In the genomic region with DNA sequence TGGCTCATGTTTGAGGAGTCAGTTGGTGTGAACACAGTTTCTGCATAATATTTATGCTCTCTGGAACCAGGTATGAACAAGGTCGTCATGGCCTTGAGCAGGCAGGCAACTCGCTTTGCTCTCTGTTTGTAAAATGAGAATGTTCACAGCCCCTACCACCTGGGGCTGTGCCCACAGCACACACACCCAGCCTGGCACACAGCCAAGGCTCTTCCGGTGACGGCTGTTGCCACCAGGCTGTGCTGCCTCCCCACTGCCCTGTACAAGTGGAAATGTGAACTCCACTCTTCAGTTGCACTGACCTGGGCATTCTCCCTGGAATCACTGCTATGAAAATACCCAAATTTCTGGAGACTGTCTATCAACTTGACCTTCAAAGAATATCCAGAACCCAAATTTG, we compare ENCODE assay signal across 24 mouse cellular contexts. TPM values are rescaled to one million over a fixed set of nuclear protein-coding genes. Genes with fewer than 3 reads are reported as not detected.
DNase-seq lines count a peak whose midpoint lies in the region; ATAC-seq lines count a peak whose summit lies in the region.
"Had no signal": no experiment of that assay in that cellular context is flagged by ENCODE, and none has a peak within 500 bp of the region (broad histone marks: within the 10 kb centered on the region; RNA-seq: fewer than 3 reads in every experiment).

No protein-coding gene starts in this region.

- no peaks in the 10 kb centered on the region for H3K36me3 ChIP-seq in kidney, embryonic 15.5 days
- no peaks in the 10 kb centered on the region for H3K36me3 ChIP-seq in limb, embryonic 12.5 days
- H3K36me3 ChIP-seq in limb, embryonic 10.5 days, result no peaks in the 10 kb centered on the region
- H3K36me3 ChIP-seq: liver, embryonic 13.5 days; midbrain, embryonic 10.5 days; neural tube, embryonic 13.5 days had no signal

- H3K27ac ChIP-seq in kidney, embryonic 15.5 days, result no peak overlapping the region
- H3K27ac ChIP-seq in limb, embryonic 12.5 days, result 0 out of 2 replicates have a peak overlapping the region, but pooled peaks have one; percentile 7
- H3K27ac ChIP-seq in limb, embryonic 10.5 days, result no peak overlapping the region
- H3K27ac ChIP-seq: forebrain, embryonic 13.5 days; liver, embryonic 13.5 days; macrophage; midbrain, embryonic 10.5 days; neural tube, embryonic 13.5 days had no signal

- peak; percentile 12 for DNase-seq in CD4-positive, CD25-positive, alpha-beta regulatory T cell, adult 2 months (ENCODE audit: low read depth, low spot score)
- peak; percentile 31 for DNase-seq in kidney, adult 11 months
- no peak for DNase-seq in limb, embryonic 10.5 days (ENCODE audit: low spot score)
- peak; percentile 19 for DNase-seq in 416B (ENCODE audit: low read depth)
- DNase-seq in spleen, postnatal 10 days (ENCODE audit: low spot score in 2 of 2), result no peak
- DNase-seq: adrenal gland, postnatal 36 days; cerebellum, adult 18-20 months; gastrocnemius, postnatal 10 days; heart, adult 18-20 months; heart, postnatal 36 days; liver, embryonic 13.5 days; thymus, adult 2 months had no signal

- 71% methylated on average over 4 of the region's 4 CpGs for WGBS in kidney, embryonic 15.5 days
- WGBS in limb, embryonic 12.5 days, result 57% methylated on average over 4 of the region's 4 CpGs
- 85% methylated on average over 4 of the region's 4 CpGs for WGBS in limb, embryonic 10.5 days

- no peak for ATAC-seq in CD4-positive, CD25-positive, alpha-beta regulatory T cell, adult 4 months
- no peak for ATAC-seq in kidney, embryonic 15.5 days (replicated peaks; ENCODE audit: low FRiP score)
- no peak for ATAC-seq in limb, embryonic 12.5 days (ENCODE audit: insufficient number of reproducible peaks, insufficient read depth, low FRiP score, low TSS enrichment, low read depth)
- ATAC-seq: forebrain, embryonic 13.5 days; hindbrain, embryonic 16.5 days; intestine, postnatal 0 days had no signal

- H3K27me3 ChIP-seq in kidney, embryonic 15.5 days, result peaks cover 7% of the 10 kb centered on the region
- peaks cover 11% of the 10 kb centered on the region for H3K27me3 ChIP-seq in limb, embryonic 12.5 days
- H3K27me3 ChIP-seq in limb, embryonic 10.5 days (ENCODE audit: low read depth, poor library complexity, severe bottlenecking), result peaks cover 10% of the 10 kb centered on the region
- H3K27me3 ChIP-seq: CH12.LX had no signal

- H3K4me2 ChIP-seq in kidney, embryonic 15.5 days, result no peak overlapping the region
- no peak overlapping the region for H3K4me2 ChIP-seq in limb, embryonic 12.5 days
- H3K4me2 ChIP-seq: forebrain, embryonic 13.5 days; liver, embryonic 13.5 days; neural tube, embryonic 13.5 days had no signal

- H3K4me3 ChIP-seq in kidney, embryonic 15.5 days (replicated peaks), result no peak overlapping the region
- H3K4me3 ChIP-seq in limb, embryonic 12.5 days (replicated peaks), result no peak overlapping the region
- no peak overlapping the region for H3K4me3 ChIP-seq in limb, embryonic 10.5 days
- H3K4me3 ChIP-seq: forebrain, embryonic 13.5 days; liver, embryonic 13.5 days; midbrain, embryonic 10.5 days; neural tube, embryonic 13.5 days had no signal

- no peaks in the 10 kb centered on the region; the same call in 1 of the 2 replicates for H3K4me1 ChIP-seq in kidney, embryonic 15.5 days
- H3K4me1 ChIP-seq in limb, embryonic 12.5 days (replicated peaks), result peaks cover 8% of the 10 kb centered on the region
- H3K4me1 ChIP-seq in limb, embryonic 10.5 days, result peaks cover 8% of the 10 kb centered on the region
- H3K4me1 ChIP-seq: liver, embryonic 13.5 days; neural tube, embryonic 13.5 days had no signal

- H3K9me3 ChIP-seq in kidney, embryonic 15.5 days (replicated peaks), result no peaks in the 10 kb centered on the region
- no peaks in the 10 kb centered on the region for H3K9me3 ChIP-seq in limb, embryonic 12.5 days
- no peaks in the 10 kb centered on the region for H3K9me3 ChIP-seq in limb, embryonic 10.5 days (replicated peaks)
- H3K9me3 ChIP-seq: liver, embryonic 13.5 days had no signal

- H3K9ac ChIP-seq in kidney, embryonic 15.5 days, result no peak overlapping the region
- no peak overlapping the region for H3K9ac ChIP-seq in limb, embryonic 12.5 days (replicated peaks)
- H3K9ac ChIP-seq: forebrain, embryonic 13.5 days; liver, embryonic 13.5 days; neural tube, embryonic 13.5 days had no signal

RNA-seq across cellular contexts. Expression of gene Gpr12, which starts 5.9 kb away (rescaled TPM):
- polyA plus RNA-seq in CD4-positive, CD25-positive, alpha-beta regulatory T cell, adult 4 months (2017; shearing (Covaris generic)), result not detected
- polyA plus RNA-seq in kidney, embryonic 15.5 days (2015; fragmentation: Nextera tagmentation; extraction: Ambion mirVana), result 0.57 and 0.58 TPM in 2 replicates
- polyA plus RNA-seq in limb, embryonic 12.5 days (2016; fragmentation: Nextera tagmentation; extraction: Ambion mirVana), result 0.18 and 0.28 TPM in 2 replicates
- 0.69 and 0.80 TPM in 2 replicates for polyA plus RNA-seq in limb, embryonic 10.5 days (2016; fragmentation: Nextera tagmentation; extraction: Ambion mirVana)
- polyA plus RNA-seq: heart, embryonic 14.5 days; intestine, postnatal 0 days; lung, embryonic 16.5 days; macrophage had no signal

RNA-seq across cellular contexts. Expression of gene Gm3415, which starts 35.1 kb away (rescaled TPM):
- polyA plus RNA-seq in CD4-positive, CD25-positive, alpha-beta regulatory T cell, adult 4 months (2017; shearing (Covaris generic)), result not detected
- polyA plus RNA-seq in kidney, embryonic 15.5 days (2015; fragmentation: Nextera tagmentation; extraction: Ambion mirVana), result not detected in 2 replicates
- not detected in 2 replicates for polyA plus RNA-seq in limb, embryonic 12.5 days (2016; fragmentation: Nextera tagmentation; extraction: Ambion mirVana)
- not detected in 2 replicates for polyA plus RNA-seq in limb, embryonic 10.5 days (2016; fragmentation: Nextera tagmentation; extraction: Ambion mirVana)
- polyA plus RNA-seq: forebrain, embryonic 13.5 days; heart, embryonic 14.5 days; hindbrain, embryonic 16.5 days; intestine, postnatal 0 days; liver, embryonic 13.5 days; lung, embryonic 16.5 days; macrophage; midbrain, embryonic 10.5 days; neural tube, embryonic 13.5 days; thymus, adult 2 months had no signal

RNA-seq across cellular contexts. Expression of gene Gm3409, which starts 53.5 kb away (rescaled TPM):
- polyA plus RNA-seq in CD4-positive, CD25-positive, alpha-beta regulatory T cell, adult 4 months (2017; shearing (Covaris generic)), result not detected
- polyA plus RNA-seq in kidney, embryonic 15.5 days (2015; fragmentation: Nextera tagmentation; extraction: Ambion mirVana), result not detected in 2 replicates
- not detected in 2 replicates for polyA plus RNA-seq in limb, embryonic 12.5 days (2016; fragmentation: Nextera tagmentation; extraction: Ambion mirVana)
- not detected in 2 replicates for polyA plus RNA-seq in limb, embryonic 10.5 days (2016; fragmentation: Nextera tagmentation; extraction: Ambion mirVana)
- polyA plus RNA-seq: forebrain, embryonic 13.5 days; heart, embryonic 14.5 days; hindbrain, embryonic 16.5 days; intestine, postnatal 0 days; liver, embryonic 13.5 days; lung, embryonic 16.5 days; macrophage; midbrain, embryonic 10.5 days; neural tube, embryonic 13.5 days; thymus, adult 2 months had no signal

Comparison
In these comparisons a context has a peak if more than half of its experiments do, and no peak if none do; other contexts are left out.
1. DNase-seq: peak in CD4-positive, CD25-positive, alpha-beta regulatory T cell, adult 2 months (single experiment), kidney, adult 11 months (single experiment) and 416B (single experiment); none in limb, embryonic 10.5 days (single experiment) and spleen, postnatal 10 days (0 of 2).